Mouse (Mus musculus) spleen, adult 2 months (tissue): Measurements from ENCODE around the gene Vpreb2. TPM values are rescaled to one million over a fixed set of nuclear protein-coding genes. Genes with fewer than 3 reads are reported as not detected.

ENCODE experiments used
- DNase-seq, 2 experiments: peaks; one replicate each; pipeline versions ENCODE4 v3.0.0 to v3.0.0-alpha.2; 2012 to 2021; ENCODE audit warnings: low spot score in 2 of 2, low read depth in 1 of 2
- H3K27ac ChIP-seq: fragments of 200-500 bp; 2 replicates; pipeline ENCODE4 v1.5.1; 2012; ENCODE audit warnings: low read length, inconsistent platforms; ENCODE audit not compliant: insufficient read depth
- H3K27me3 ChIP-seq: fragments of 200-500 bp; 2 replicates; pipeline ENCODE4 v1.6.1; 2012; ENCODE audit warnings: mild to moderate bottlenecking, moderate library complexity, low read length, inconsistent platforms; ENCODE audit not compliant: control insufficient read depth, insufficient read depth
- H3K36me3 ChIP-seq: fragments of 200-500 bp; 2 replicates; pipeline ENCODE4 v1.6.1; 2012; ENCODE audit warnings: mild to moderate bottlenecking, low read length, inconsistent platforms; ENCODE audit not compliant: control insufficient read depth, insufficient read depth
- H3K4me1 ChIP-seq: fragments of 200-500 bp; 2 replicates; pipeline ENCODE4 v1.6.1; 2011; ENCODE audit warnings: inconsistent platforms; ENCODE audit not compliant: control insufficient read depth, insufficient read depth, insufficient read length
- H3K4me3 ChIP-seq: fragments of 200-500 bp; 2 replicates; pipeline ENCODE4 v1.5.1; 2011; ENCODE audit warnings: mild to moderate bottlenecking, inconsistent platforms; ENCODE audit not compliant: insufficient read depth, insufficient read length; ENCODE audit errors: extremely low read depth
- CTCF ChIP-seq: fragments of 200-500 bp; IDR thresholded peaks from 2 replicates; pipeline ENCODE4 v1.5.1; 2011; ENCODE audit warnings: mild to moderate bottlenecking, inconsistent platforms; ENCODE audit not compliant: insufficient read depth, insufficient read length, insufficient replicate concordance; ENCODE audit errors: extremely low read depth
- POLR2A ChIP-seq: fragments of 200-500 bp; IDR thresholded peaks from 2 replicates; pipeline ENCODE4 v1.6.1; 2011; ENCODE audit warnings: low read depth, low read length, inconsistent platforms
- WGBS: fragments of 180-500 bp; shearing (Covaris S2); methylation state at CpG from one replicate; pipeline ENCODE4 v1.1.7; 2018; 5-methylcytosine and 5-hydroxymethylcytosine counted together
- polyA plus RNA-seq: library from polyadenylated mRNA; depleted of rRNA; stranded (reverse); fragments of >200 nt; gene quantifications from 2 replicates; pipeline ENCODE4 v1.2.3, GENCODE M21; 2012; rRNA removed

The Vpreb2 gene
- polyA plus RNA-seq, 1 experiment = not detected

GRCm38 (mm10) chr16:18022780-18023557 is 42.7 kb downstream of the Vpreb2 start:
- Histone ChIP-seq H3K4me3 (no peak overlapping the region), H3K4me1 (no peaks in the 10 kb centered on the region), H3K27me3 (no peaks in the 10 kb centered on the region), H3K27ac (no peak overlapping the region), H3K36me3 (no peaks in the 10 kb centered on the region)
- TF ChIP-seq CTCF = no peak
- no peak for TF ChIP-seq POLR2A
- WGBS = 81% methylated on average over 8 of the region's 8 CpGs
- DNase-seq = no peak

- Histone ChIP-seq H3K27ac (no peak overlapping the region), H3K27me3 (no peaks in the 10 kb centered on the region), H3K4me1 (no peaks in the 10 kb centered on the region), H3K4me3 (no peak overlapping the region), H3K36me3 (no peaks in the 10 kb centered on the region)
- DNase-seq = no peak
- 79% methylated on average over 2 of the region's 2 CpGs for WGBS
- TF ChIP-seq CTCF = no peak
- no peak for TF ChIP-seq POLR2A
These were observed 47.1 kb downstream of the Vpreb2 start for GRCm38 (mm10) chr16:18027371-18027770.

Other genes with a start within 250 kb of the Vpreb2 start
- gene Med15, start 247.5 kb upstream of the Vpreb2 start, polyA plus RNA-seq = 110 and 117 TPM in 2 replicates
- 20.0 and 25.5 TPM in 2 replicates for gene Klhl22, start 220.8 kb upstream of the Vpreb2 start, polyA plus RNA-seq
- 27.6 and 40.8 TPM in 2 replicates for gene Scarf2, start 183.1 kb upstream of the Vpreb2 start, polyA plus RNA-seq
- gene B830017H08Rik, start 147.3 kb upstream of the Vpreb2 start, polyA plus RNA-seq = not detected in 2 replicates
- gene Car15, start 142.1 kb upstream of the Vpreb2 start, polyA plus RNA-seq = 10.0 and 11.2 TPM in 2 replicates
- 1.4 and 1.7 TPM in 2 replicates for gene Gm20518, start 88.8 kb upstream of the Vpreb2 start, polyA plus RNA-seq
- 0.04 TPM in 1 of 2 replicates, not detected in the other for gene Tssk1, start 86.2 kb upstream of the Vpreb2 start, polyA plus RNA-seq
- gene Dgcr2, start 81.9 kb upstream of the Vpreb2 start, polyA plus RNA-seq = 57.7 and 85.0 TPM in 2 replicates
- not detected in 2 replicates for gene Tssk2, start 81.8 kb upstream of the Vpreb2 start, polyA plus RNA-seq
- 19.3 and 22.7 TPM in 2 replicates for gene Ess2, start 69.1 kb upstream of the Vpreb2 start, polyA plus RNA-seq
- gene Gsc2, start 65.4 kb upstream of the Vpreb2 start, polyA plus RNA-seq = not detected in 2 replicates
- gene Slc25a1, start 52.2 kb upstream of the Vpreb2 start, polyA plus RNA-seq = 46.1 and 59.0 TPM in 2 replicates
- gene Dgcr6, start 72.4 kb downstream of the Vpreb2 start, polyA plus RNA-seq = 17.6 and 20.3 TPM in 2 replicates
- 11.3 and 13.1 TPM in 2 replicates for gene Prodh, start 109.8 kb downstream of the Vpreb2 start, polyA plus RNA-seq
- 10.2 and 10.9 TPM in 2 replicates for gene Rtn4r, start 147.2 kb downstream of the Vpreb2 start, polyA plus RNA-seq
- gene Ccdc188, start 237.5 kb downstream of the Vpreb2 start, polyA plus RNA-seq = not detected in 2 replicates